In the genomic region with DNA sequence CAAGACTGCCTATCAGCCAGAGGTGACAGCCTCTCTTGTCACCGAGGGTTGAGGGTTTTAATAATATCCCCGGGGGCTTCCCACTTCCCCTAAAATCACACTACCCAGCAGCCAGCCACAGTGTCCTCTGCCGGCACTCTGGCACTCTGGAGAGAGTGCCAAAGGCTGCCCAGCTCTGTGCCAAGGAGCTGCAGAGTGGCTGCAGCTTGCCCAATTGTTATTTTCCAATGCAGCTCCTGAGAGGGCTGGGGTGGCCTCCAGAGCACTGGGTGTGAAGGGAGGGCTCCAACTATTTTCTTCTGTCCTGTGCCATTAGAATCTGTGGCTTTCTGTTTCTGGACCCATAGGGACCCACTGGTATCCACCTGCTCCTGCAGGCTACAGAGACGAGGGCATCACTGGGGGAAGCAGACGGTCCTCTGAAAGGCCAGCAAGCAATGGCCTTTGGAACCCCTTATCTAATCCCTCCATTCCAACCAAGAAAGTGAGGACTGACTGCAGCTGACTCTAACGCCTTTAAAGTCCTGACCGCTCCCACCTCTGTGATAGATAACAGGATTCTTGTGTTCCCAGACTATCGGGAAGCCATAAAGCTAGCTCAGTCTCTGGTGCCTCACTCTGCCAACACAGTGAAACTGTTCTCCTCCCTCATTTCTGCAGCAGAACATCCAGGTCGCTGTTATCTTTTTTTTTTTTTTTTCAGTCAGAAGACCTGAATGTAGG, we compare ENCODE assay signal across 11 mouse cellular contexts. TPM values are rescaled to one million over a fixed set of nuclear protein-coding genes. Genes with fewer than 3 reads are reported as not detected.
A peak's percentile ranks its signal among the peaks of the same experiment; 100 is the strongest.
DNase-seq lines count a peak whose midpoint lies in the region; ATAC-seq lines count a peak whose summit lies in the region.
"Had no signal": no experiment of that assay in that cellular context is flagged by ENCODE, and none has a peak within 500 bp of the region (broad histone marks: within the 10 kb centered on the region; RNA-seq: fewer than 3 reads in every experiment).

No protein-coding gene starts in this region.

- peak; percentile 95 for DNase-seq in heart, adult 11 months
- DNase-seq in heart, postnatal 25 days (ENCODE audit: low spot score), result no peak
- DNase-seq in brain, adult 2 months (ENCODE audit: low read depth, low spot score), result peak; percentile 93
- DNase-seq in cerebellum, postnatal 36 days, result peak; percentile 75 to 79
- DNase-seq in urinary bladder, adult 18-20 months (ENCODE audit: low spot score in 2 of 2), result no peak
- no peak for DNase-seq in thymus, adult 18-20 months
- DNase-seq: gastrocnemius, postnatal 36 days had no signal

- H3K9me3 ChIP-seq in liver, embryonic 12.5 days (replicated peaks), result no peaks in the 10 kb centered on the region
- H3K9me3 ChIP-seq in kidney, embryonic 15.5 days (replicated peaks), result no peaks in the 10 kb centered on the region

- intact Hi-C loops in heart, postnatal 25 days (cut with DNase I), result no loop called here

- WGBS in liver, embryonic 12.5 days (ENCODE audit: insufficient replicate concordance), result 7% methylated on average over 9 of the region's 9 CpGs
- WGBS in kidney, embryonic 15.5 days, result 48% methylated on average over 9 of the region's 9 CpGs

- ATAC-seq in liver, embryonic 12.5 days, result peak; percentile 76
- ATAC-seq in kidney, embryonic 15.5 days (replicated peaks; ENCODE audit: low FRiP score), result no peak

- no peak overlapping the region for H3K4me3 ChIP-seq in liver, embryonic 12.5 days
- H3K4me3 ChIP-seq in kidney, embryonic 15.5 days (replicated peaks), result no peak overlapping the region
- H3K4me3 ChIP-seq: myocyte had no signal

- peak overlapping the region; percentile 33 for H3K4me2 ChIP-seq in liver, embryonic 12.5 days
- H3K4me2 ChIP-seq in kidney, embryonic 15.5 days, result no peak overlapping the region

- peaks cover 5% of the 10 kb centered on the region for H3K27me3 ChIP-seq in liver, embryonic 12.5 days (replicated peaks)
- H3K27me3 ChIP-seq in kidney, embryonic 15.5 days, result no peaks in the 10 kb centered on the region

- H3K36me3 ChIP-seq in liver, embryonic 12.5 days, result no peaks in the 10 kb centered on the region
- no peaks in the 10 kb centered on the region for H3K36me3 ChIP-seq in kidney, embryonic 15.5 days

- no peak overlapping the region for H3K9ac ChIP-seq in liver, embryonic 12.5 days
- H3K9ac ChIP-seq in kidney, embryonic 15.5 days, result no peak overlapping the region

- peaks cover 23% of the 10 kb centered on the region for H3K4me1 ChIP-seq in liver, embryonic 12.5 days
- H3K4me1 ChIP-seq in kidney, embryonic 15.5 days, result peaks cover 22% of the 10 kb centered on the region

- H3K27ac ChIP-seq in liver, embryonic 12.5 days, result 0 out of 2 replicates have a peak overlapping the region, but pooled peaks have one; percentile 33
- no peak overlapping the region for H3K27ac ChIP-seq in kidney, embryonic 15.5 days

RNA-seq across cellular contexts. Expression of a gene that starts 12.2 kb away (rescaled TPM):
- not detected for total RNA-seq in heart, postnatal 25 days (2021)
- 0.37 and 1.1 TPM in 2 replicates for polyA plus RNA-seq in liver, embryonic 12.5 days (2016; fragmentation: Nextera tagmentation; extraction: Ambion mirVana)
- polyA plus RNA-seq in kidney, embryonic 15.5 days (2015; fragmentation: Nextera tagmentation; extraction: Ambion mirVana), result 6.1 and 9.3 TPM in 2 replicates
- total RNA-seq: ES-E14 had no signal

RNA-seq across cellular contexts. Expression of a gene that starts 23.5 kb away (rescaled TPM):
- total RNA-seq in heart, postnatal 25 days (2021), result under 1 TPM; 0.34 to 0.92 TPM
- polyA plus RNA-seq in liver, embryonic 12.5 days (2016; fragmentation: Nextera tagmentation; extraction: Ambion mirVana), result 1.4 and 1.5 TPM in 2 replicates
- 1.7 and 2.2 TPM in 2 replicates for polyA plus RNA-seq in kidney, embryonic 15.5 days (2015; fragmentation: Nextera tagmentation; extraction: Ambion mirVana)

RNA-seq across cellular contexts. Expression of a gene that starts 29.8 kb away (rescaled TPM):
- total RNA-seq in heart, postnatal 25 days (2021), result 10 to 100 TPM; 15.5 to 20.5 TPM
- 0.06 and 0.16 TPM in 2 replicates for polyA plus RNA-seq in liver, embryonic 12.5 days (2016; fragmentation: Nextera tagmentation; extraction: Ambion mirVana)
- polyA plus RNA-seq in kidney, embryonic 15.5 days (2015; fragmentation: Nextera tagmentation; extraction: Ambion mirVana), result 7.7 and 8.2 TPM in 2 replicates

Comparison
In these comparisons a context has a peak if more than half of its experiments do, and no peak if none do; other contexts are left out.
1. DNase-seq: peak in heart, adult 11 months (single experiment), brain, adult 2 months (single experiment) and cerebellum, postnatal 36 days (2 of 2); none in heart, postnatal 25 days (single experiment), urinary bladder, adult 18-20 months (0 of 2) and thymus, adult 18-20 months (0 of 2).